Mouse (Mus musculus): Measurements from ENCODE around the gene Sfmbt2. TPM values are rescaled to one million over a fixed set of nuclear protein-coding genes. Genes with fewer than 3 reads are reported as not detected.

Gene Sfmbt2
- polyA plus RNA-seq, 1 experiment = 0.19 TPM

Other genes starting within 250 kb of the Sfmbt2 start
- 0.02 TPM for gene Itih2, start 239.1 kb upstream of the Sfmbt2 start, polyA plus RNA-seq (2012; fragmentation: generic; extraction: Trizol)
- gene Itih5, start 216.9 kb upstream of the Sfmbt2 start, polyA plus RNA-seq (2012; fragmentation: generic; extraction: Trizol) = not detected

Measured in myocyte (in vitro differentiated cells).